Mouse (Mus musculus) liver, embryonic 14.5 days (tissue): ENCODE data around the gene Gpr37.

Experiments
- CTCF ChIP-seq: IDR thresholded peaks from 2 replicates; pipeline ENCODE4 v1.5.1; 2016; ENCODE audit warnings: antibody characterized with exemption, low read depth, control low read depth
- EP300 ChIP-seq: IDR thresholded peaks from 2 replicates; pipeline ENCODE4 v1.6.1; 2016; ENCODE audit warnings: antibody characterized with exemption, low read depth

DNA sequence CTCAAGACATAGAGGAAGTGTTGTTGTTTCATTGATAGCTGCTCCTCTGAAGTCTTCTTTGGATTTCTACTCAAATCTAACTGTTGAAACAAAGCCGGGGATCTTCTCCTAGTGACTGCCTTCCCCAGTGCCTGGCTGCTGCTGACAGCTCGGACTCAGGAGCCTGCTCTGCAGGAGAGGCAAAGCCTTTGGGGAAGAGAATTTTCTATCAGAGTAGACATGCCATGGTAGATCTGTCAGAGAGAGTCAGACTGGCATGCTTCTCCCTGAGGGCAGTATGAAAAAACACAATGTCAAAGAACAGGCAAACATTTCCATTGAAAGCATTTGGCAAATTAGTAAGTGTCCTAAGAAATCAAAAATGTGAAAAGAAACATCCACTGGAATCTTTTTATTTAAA lies 9.4 kb upstream of the Gpr37 start:
- TF ChIP-seq CTCF = no peak
- no peak for TF ChIP-seq EP300
